Mouse (Mus musculus) liver, embryonic 14.5 days (tissue): ENCODE measurements at regions not wholly inside any gene's neighbourhood (a gene's known extent, or its start where the extent isn't known, plus 50 kb on each side); places are given as distances from the start of the nearest gene placed in this dataset.

Source experiments
- ATAC-seq: fragments of 200-750 bp; cut with Nextera tagmentation; 2 replicates; pipeline ENCODE4 v1.8.0; 2017; ENCODE audit warnings: moderate number of reproducible peaks, mild to moderate bottlenecking, moderate library complexity; ENCODE audit not compliant: insufficient read depth
- DNase-seq, 3 experiments: peaks; one replicate each; pipeline ENCODE4 v3.0.0-alpha.2; 2012 to 2013; ENCODE audit warnings: low read depth in 3 of 3, low spot score in 3 of 3
- H3K27ac ChIP-seq: fragments of 300-500 bp; sonication (generic); 2 replicates; pipeline ENCODE4 v1.5.1; 2014; ENCODE audit warnings: moderate library complexity, mild to moderate bottlenecking, control low read depth, inconsistent platforms
- H3K27me3 ChIP-seq: fragments of 300-500 bp; sonication (generic); 2 replicates; pipeline ENCODE4 v1.6.1; 2014; ENCODE audit warnings: mild to moderate bottlenecking, low read length, moderate library complexity; ENCODE audit not compliant: control insufficient read depth, insufficient read depth
- H3K36me3 ChIP-seq: fragments of 300-500 bp; sonication (generic); replicated peaks from 2 replicates; pipeline ENCODE4 v1.6.1; 2014; ENCODE audit warnings: low read depth; ENCODE audit not compliant: control insufficient read depth, insufficient read depth
- H3K4me1 ChIP-seq, 2 experiments: fragments of 200-500 bp in 1 of 2; fragments of 300-500 bp in 1 of 2; sonication (generic) in 1 of 2; replicated peaks; 2 replicates each; pipeline ENCODE4 v1.6.1; 2012 to 2014; ENCODE audit warnings: antibody characterized with exemption in 1 of 2, inconsistent platforms in 1 of 2, low read length in 1 of 2; ENCODE audit not compliant: control insufficient read depth in 2 of 2, insufficient read depth in 2 of 2
- H3K4me2 ChIP-seq: fragments of 300-500 bp; sonication (generic); 2 replicates; pipeline ENCODE4 v1.6.1; 2014; ENCODE audit warnings: low read depth, mild to moderate bottlenecking, control low read depth, moderate library complexity
- H3K4me3 ChIP-seq, 2 experiments: fragments of 200-500 bp in 1 of 2; fragments of 300-500 bp in 1 of 2; sonication (generic) in 1 of 2; 2 replicates each; pipeline ENCODE4 v1.5.1; 2012 to 2014; ENCODE audit warnings: low read depth in 2 of 2, low read length in 2 of 2, mild to moderate bottlenecking in 2 of 2, control low read depth in 1 of 2, inconsistent platforms in 1 of 2, moderate library complexity in 1 of 2; ENCODE audit not compliant: insufficient read depth in 1 of 2
- H3K9ac ChIP-seq: fragments of 300-500 bp; sonication (generic); replicated peaks from 2 replicates; pipeline ENCODE4 v1.6.1; 2014; ENCODE audit warnings: mild to moderate bottlenecking, control low read depth, moderate library complexity
- H3K9me3 ChIP-seq: fragments of 300-500 bp; sonication (generic); 2 replicates; pipeline ENCODE4 v1.6.1; 2016; ENCODE audit warnings: low read length, mixed read lengths; ENCODE audit not compliant: control insufficient read depth
- CTCF ChIP-seq: IDR thresholded peaks from 2 replicates; pipeline ENCODE4 v1.5.1; 2016; ENCODE audit warnings: antibody characterized with exemption, low read depth, control low read depth
- EP300 ChIP-seq: IDR thresholded peaks from 2 replicates; pipeline ENCODE4 v1.6.1; 2016; ENCODE audit warnings: antibody characterized with exemption, low read depth
- WGBS: fragments of 180-500 bp; shearing (Covaris S2); extraction: QIAGEN DNeasy Blood & Tissue Kit; methylation state at CpG from one replicate; pipeline ENCODE4 v1.1.7; 2014; ENCODE audit not compliant: insufficient replicate concordance; 5-methylcytosine and 5-hydroxymethylcytosine counted together

DNA sequence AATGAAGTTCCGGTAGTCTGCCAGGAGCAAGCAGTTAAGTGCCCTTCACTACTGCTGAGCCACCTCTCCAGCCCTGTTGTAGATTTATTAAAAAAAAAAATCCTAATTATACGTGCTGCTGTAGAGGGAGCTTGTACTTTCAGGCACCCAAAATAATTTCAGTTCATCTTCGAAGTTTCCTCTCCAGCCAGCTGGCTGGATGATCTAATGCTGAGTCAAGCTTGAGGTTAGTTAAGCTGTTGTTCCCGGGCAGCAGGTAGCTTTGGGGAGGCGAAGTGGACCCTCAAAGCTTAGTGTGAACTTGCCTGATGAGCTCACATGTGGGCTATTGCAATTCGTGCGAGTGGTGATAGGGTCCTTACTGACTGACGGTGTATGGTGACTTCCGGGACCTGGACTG is 134.6 kb upstream of the Ubr2 start:
- H3K4me1 ChIP-seq: peaks cover 0 to 4% of the 10 kb centered on the region in 2 experiments; a peak in 1 of 4 replicates
- ATAC-seq (no peak), DNase-seq (no peak)
- H3K27me3 ChIP-seq: peaks cover 17% of the 10 kb centered on the region
- H3K27ac ChIP-seq: no peak overlapping the region
- no peaks in the 10 kb centered on the region for H3K36me3 ChIP-seq
- no peak overlapping the region for H3K4me2 ChIP-seq
- no peaks in the 10 kb centered on the region for H3K9me3 ChIP-seq
- no peak overlapping the region for H3K4me3 ChIP-seq
- no peak overlapping the region for H3K9ac ChIP-seq
- 61% methylated on average over 9 of the region's 9 CpGs for WGBS
- TF ChIP-seq CTCF (no peak), EP300 (no peak)

DNA sequence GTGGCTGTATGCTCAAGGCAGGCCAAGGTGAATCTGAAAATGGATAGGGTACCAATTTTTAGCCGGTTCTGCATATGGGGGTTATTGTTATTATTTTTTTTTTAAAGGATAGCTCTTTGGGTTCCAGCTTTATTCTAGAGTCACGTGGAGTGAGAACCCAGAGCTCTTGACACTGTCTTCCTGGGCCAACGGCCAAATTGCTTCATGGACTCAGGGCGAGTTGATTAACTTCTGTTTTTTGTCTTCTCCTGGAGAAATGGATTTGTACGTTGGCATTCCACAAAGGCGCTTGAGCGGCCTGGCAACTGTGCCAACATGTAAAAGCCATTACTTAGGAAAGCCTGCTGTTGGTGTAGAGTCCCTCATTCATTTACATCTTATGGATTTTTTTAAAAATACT is 134.1 kb upstream of the Ubr2 start:
- Histone ChIP-seq H3K4me3 (no peak overlapping the region), H3K27ac (no peak overlapping the region), H3K4me2 (no peak overlapping the region), H3K9ac (no peak overlapping the region), H3K36me3 (no peaks in the 10 kb centered on the region), H3K9me3 (no peaks in the 10 kb centered on the region), H3K4me1 (peaks cover 0 to 4% of the 10 kb centered on the region in 2 experiments; a peak in 1 of 4 replicates), H3K27me3 (peaks cover 23% of the 10 kb centered on the region)
- no peak for TF ChIP-seq CTCF
- TF ChIP-seq EP300: no peak
- ATAC-seq (no peak), DNase-seq (no peak)
- 63% methylated on average over 7 of the region's 7 CpGs for WGBS

DNA sequence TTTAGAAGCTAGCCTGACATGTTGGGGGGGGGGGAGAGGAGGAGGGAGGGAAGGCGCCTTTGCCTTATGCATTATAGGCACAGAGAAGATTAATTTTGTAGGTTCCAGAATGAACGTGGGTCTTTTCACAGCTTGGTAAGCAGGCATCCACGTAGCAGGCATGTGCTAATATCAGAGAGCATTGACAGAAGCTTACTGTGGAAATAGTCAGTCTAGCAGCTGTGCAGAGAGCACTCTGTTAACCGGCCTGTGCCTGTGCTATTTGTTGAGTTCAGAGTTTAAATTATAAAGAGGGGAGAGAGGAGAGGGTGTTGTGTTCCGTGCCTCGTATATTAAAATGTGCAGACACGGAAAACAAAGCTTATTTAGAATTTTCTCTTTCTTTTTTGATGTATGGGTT is 133.5 kb upstream of the Ubr2 start:
- H3K9me3 ChIP-seq: no peaks in the 10 kb centered on the region
- H3K4me3 ChIP-seq: no peak overlapping the region
- 60% methylated on average over 7 of the region's 7 CpGs for WGBS
- H3K4me1 ChIP-seq: peaks cover 0 to 4% of the 10 kb centered on the region in 2 experiments; a peak in 1 of 4 replicates
- no peak overlapping the region; the same call in 1 of the 2 replicates for H3K9ac ChIP-seq
- no peaks in the 10 kb centered on the region for H3K36me3 ChIP-seq
- DNase-seq (no peak), ATAC-seq (no peak)
- H3K4me2 ChIP-seq: no peak overlapping the region
- no peak overlapping the region for H3K27ac ChIP-seq
- H3K27me3 ChIP-seq: peaks cover 28% of the 10 kb centered on the region
- TF ChIP-seq EP300 (no peak), CTCF (no peak)

DNA sequence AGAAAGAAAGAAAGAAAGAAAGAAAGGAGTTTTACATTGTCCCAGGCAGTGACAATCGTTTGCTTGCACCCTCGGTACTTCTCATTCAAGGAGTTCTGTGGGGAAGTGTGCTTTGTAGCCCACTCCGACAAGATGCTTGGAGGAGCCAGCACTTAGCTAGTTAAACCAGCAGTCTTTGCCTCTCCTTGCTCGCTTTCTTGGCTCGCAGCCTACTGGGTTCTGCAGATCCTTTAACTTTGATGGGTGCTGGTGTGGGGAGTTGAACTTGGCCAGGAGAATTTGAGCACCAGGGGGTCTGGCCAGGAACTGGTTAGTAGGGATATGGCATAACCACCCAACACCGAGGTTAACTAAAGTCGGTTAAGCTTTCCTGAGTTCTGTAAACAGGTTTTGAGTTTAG is 132.5 kb upstream of the Ubr2 start:
- 33% methylated on average over 7 of the region's 7 CpGs for WGBS
- Histone ChIP-seq H3K4me2 (peak overlapping the region; percentile 3; the same call in 1 of the 2 replicates), H3K27me3 (peaks cover 32% of the 10 kb centered on the region), H3K27ac (no peak overlapping the region), H3K4me1 (peaks cover 0 to 5% of the 10 kb centered on the region in 2 experiments; a peak in 1 of 4 replicates), H3K9ac (no peak overlapping the region), H3K9me3 (no peaks in the 10 kb centered on the region), H3K4me3 (no peak overlapping the region), H3K36me3 (no peaks in the 10 kb centered on the region)
- DNase-seq (no peak), ATAC-seq (no peak)
- TF ChIP-seq EP300 (no peak), CTCF (no peak)

DNA sequence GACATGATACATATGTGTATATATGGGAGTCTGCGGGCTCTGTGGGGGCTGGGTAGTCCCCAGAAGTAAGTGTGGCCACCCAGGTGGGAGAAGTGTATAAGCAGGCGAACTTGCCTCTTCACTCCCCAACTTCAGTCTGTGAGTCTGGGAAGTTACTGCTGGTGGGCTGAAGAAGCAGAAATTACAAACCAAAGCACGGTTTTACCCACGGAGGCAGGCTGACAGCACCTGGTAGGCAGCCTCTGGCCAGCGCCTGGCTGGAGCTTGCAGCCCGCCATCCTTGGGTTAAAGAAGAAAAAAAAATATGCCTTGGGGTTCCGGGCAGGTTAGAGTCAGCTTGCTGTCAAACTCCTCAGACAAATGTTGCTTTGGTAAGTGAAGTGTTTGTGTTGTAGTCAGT is 131.9 kb upstream of the Ubr2 start:
- no peak overlapping the region for H3K27ac ChIP-seq
- H3K27me3 ChIP-seq: peaks cover 32% of the 10 kb centered on the region
- peaks cover 0 to 5% of the 10 kb centered on the region in 2 experiments; a peak in 1 of 4 replicates for H3K4me1 ChIP-seq
- TF ChIP-seq EP300: no peak
- TF ChIP-seq CTCF: no peak
- H3K4me2 ChIP-seq: peak overlapping the region; percentile 77
- no peaks in the 10 kb centered on the region for H3K9me3 ChIP-seq
- peak overlapping the region; percentile 36 to 57; a peak in 3 of 4 replicates for H3K4me3 ChIP-seq
- H3K36me3 ChIP-seq: no peaks in the 10 kb centered on the region
- no peak for ATAC-seq
- WGBS: 11% methylated on average over 7 of the region's 7 CpGs
- DNase-seq: no peak
- no peak overlapping the region for H3K9ac ChIP-seq
